Mouse (Mus musculus) bone marrow macrophage, adult 2 months (primary cell): ENCODE results near the gene Myo16.

Source experiments
- CTCF ChIP-seq: IDR thresholded peaks from 2 replicates; pipeline ENCODE4 v1.5.1; 2012; ENCODE audit warnings: low read depth, mild to moderate bottlenecking, low read length, moderate library complexity
- POLR2A ChIP-seq: IDR thresholded peaks from 2 replicates; pipeline ENCODE4 v1.6.1; 2012; ENCODE audit warnings: mild to moderate bottlenecking, low read depth, low read length, borderline replicate concordance

- no peak for TF ChIP-seq CTCF
- TF ChIP-seq POLR2A: no peak
Measured at GRCm38 (mm10) chr8:10559479-10559878, 405.8 kb downstream of the Myo16 start.
